Mouse (Mus musculus) testis, adult 2 months (tissue): ENCODE measurements around the gene 9130008F23Rik. TPM values are rescaled to one million over a fixed set of nuclear protein-coding genes. Genes with fewer than 3 reads are reported as not detected.

ENCODE experiments used
- H3K27ac ChIP-seq: fragments of 200-500 bp; 2 replicates; pipeline ENCODE4 v1.5.1; 2012; ENCODE audit warnings: low read depth, low read length; ENCODE audit not compliant: control insufficient read depth, insufficient read depth
- H3K27me3 ChIP-seq: fragments of 200-500 bp; 2 replicates; pipeline ENCODE4 v1.6.1; 2012; ENCODE audit warnings: mild to moderate bottlenecking, low read length, moderate library complexity; ENCODE audit not compliant: control insufficient read depth, insufficient read depth
- H3K36me3 ChIP-seq: fragments of 200-500 bp; 2 replicates; pipeline ENCODE4 v1.6.1; 2012; ENCODE audit warnings: mild to moderate bottlenecking, low read length; ENCODE audit not compliant: control insufficient read depth, insufficient read depth
- H3K4me1 ChIP-seq: fragments of 200-500 bp; 2 replicates; pipeline ENCODE4 v1.6.1; 2012; ENCODE audit warnings: low read length; ENCODE audit not compliant: control insufficient read depth, insufficient read depth
- H3K4me3 ChIP-seq: fragments of 200-500 bp; 2 replicates; pipeline ENCODE4 v1.5.1; 2012; ENCODE audit warnings: low read depth, mild to moderate bottlenecking, low read length, moderate library complexity, mixed read lengths; ENCODE audit not compliant: control insufficient read depth
- CTCF ChIP-seq: fragments of 200-500 bp; IDR thresholded peaks from 2 replicates; pipeline ENCODE4 v1.5.1; 2012; ENCODE audit warnings: low read depth, mild to moderate bottlenecking, inconsistent platforms, low read length, moderate library complexity; ENCODE audit not compliant: control insufficient read depth, insufficient read depth, insufficient replicate concordance
- POLR2A ChIP-seq: fragments of 200-500 bp; IDR thresholded peaks from 2 replicates; pipeline ENCODE4 v1.6.1; 2012; ENCODE audit warnings: low read depth, mild to moderate bottlenecking, inconsistent platforms, low read length, moderate library complexity; ENCODE audit not compliant: control insufficient read depth
- polyA plus RNA-seq: library from polyadenylated mRNA; depleted of rRNA; stranded (reverse); fragments of >200 nt; gene quantifications from 2 replicates; pipeline ENCODE4 v1.2.3, GENCODE M21; 2012

Gene 9130008F23Rik
- polyA plus RNA-seq, 1 experiment, result 0.23 TPM

- Histone ChIP-seq H3K36me3 (no peaks in the 10 kb centered on the region), H3K4me1 (no peaks in the 10 kb centered on the region), H3K27me3 (no peaks in the 10 kb centered on the region), H3K27ac (no peak overlapping the region), H3K4me3 (no peak overlapping the region)
- no peak for TF ChIP-seq POLR2A
- no peak for TF ChIP-seq CTCF
These were observed 16.5 kb upstream of the 9130008F23Rik start for GRCm38 (mm10) chr17:40896863-40897262.

DNA sequence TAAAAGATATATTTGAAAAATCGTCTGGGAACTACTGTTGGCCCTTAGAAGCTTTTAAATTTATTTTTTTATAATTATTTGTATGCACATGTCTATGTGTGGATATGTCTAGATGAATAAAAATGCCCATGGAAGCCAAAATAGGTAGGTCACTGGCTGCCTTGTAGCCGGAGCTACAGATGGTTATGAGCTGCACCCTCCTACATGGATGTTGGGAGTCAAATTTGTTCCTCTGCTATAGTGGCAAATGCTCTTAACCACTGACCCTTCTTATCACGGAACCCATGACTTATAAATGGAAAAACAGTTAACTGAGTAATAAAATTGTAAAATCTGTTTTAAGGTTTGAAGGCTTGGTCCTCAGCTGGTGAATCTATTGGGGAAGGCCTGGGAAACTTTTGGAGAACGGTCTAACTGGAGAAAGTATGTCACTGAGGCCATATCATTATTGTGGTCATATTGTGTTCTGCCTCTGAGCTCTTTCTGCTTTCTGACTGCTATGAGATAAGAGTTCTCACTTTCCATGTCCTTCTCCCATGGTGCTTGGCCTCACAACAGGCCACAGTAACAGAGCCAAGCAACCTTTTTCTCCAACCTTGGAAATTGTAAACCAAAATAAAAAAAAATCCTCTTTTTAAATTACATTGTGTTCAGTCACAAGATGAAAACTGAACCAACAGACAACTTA lies 7.6 kb upstream of the 9130008F23Rik start:
- no peaks in the 10 kb centered on the region for H3K4me1 ChIP-seq
- no peak overlapping the region for H3K27ac ChIP-seq
- no peaks in the 10 kb centered on the region for H3K27me3 ChIP-seq
- no peak overlapping the region for H3K4me3 ChIP-seq
- no peak for TF ChIP-seq CTCF
- no peak for TF ChIP-seq POLR2A
- H3K36me3 ChIP-seq, result no peaks in the 10 kb centered on the region

DNA sequence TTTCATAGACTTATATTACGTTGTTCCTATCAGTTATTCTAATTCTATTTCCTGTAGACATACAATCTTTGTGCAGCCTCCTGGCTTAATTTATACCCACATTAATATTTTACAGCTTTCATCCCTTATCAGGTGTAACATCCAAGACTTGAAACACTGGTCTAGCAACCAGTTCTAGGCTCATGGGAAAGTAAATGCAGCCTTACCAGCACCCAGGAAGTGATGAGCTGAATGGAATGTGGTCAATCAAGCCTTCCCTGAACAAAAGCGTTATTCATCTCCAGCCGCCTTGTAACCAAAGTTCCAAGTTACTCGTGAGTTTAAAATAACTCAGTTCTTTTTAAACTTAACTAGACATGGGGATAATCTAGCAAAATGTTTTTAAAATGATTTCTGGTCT lies 4.8 kb upstream of the 9130008F23Rik start:
- H3K4me3 ChIP-seq, result no peak overlapping the region
- no peaks in the 10 kb centered on the region for H3K36me3 ChIP-seq
- no peaks in the 10 kb centered on the region; the same call in 1 of the 2 replicates for H3K4me1 ChIP-seq
- no peak overlapping the region for H3K27ac ChIP-seq
- H3K27me3 ChIP-seq, result no peaks in the 10 kb centered on the region
- TF ChIP-seq POLR2A (no peak), CTCF (no peak)

DNA sequence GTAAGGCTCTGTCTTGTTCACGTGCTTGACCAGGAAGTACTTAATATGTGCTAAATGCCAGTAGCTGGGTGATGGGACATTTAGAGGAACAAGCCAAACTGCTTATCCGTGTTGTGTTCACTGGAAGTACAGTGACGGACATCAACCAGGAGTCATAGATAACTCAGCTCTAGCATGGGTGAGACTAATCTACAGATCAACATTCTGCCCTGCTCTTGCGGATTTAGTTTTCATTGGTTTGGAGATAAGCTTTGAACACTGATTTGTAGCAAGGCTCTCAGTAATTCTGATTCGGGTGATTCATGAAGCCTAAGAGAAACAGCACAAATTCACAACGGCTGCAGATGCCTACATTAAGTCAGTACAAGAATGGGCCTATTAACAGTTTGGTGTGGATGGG lies 1.8 kb upstream of the 9130008F23Rik start:
- TF ChIP-seq CTCF, result no peak
- no peak for TF ChIP-seq POLR2A
- no peaks in the 10 kb centered on the region for H3K36me3 ChIP-seq
- H3K4me3 ChIP-seq, result no peak overlapping the region
- H3K27ac ChIP-seq, result no peak overlapping the region
- H3K27me3 ChIP-seq, result no peaks in the 10 kb centered on the region
- no peaks in the 10 kb centered on the region; the same call in 1 of the 2 replicates for H3K4me1 ChIP-seq

GRCm38 (mm10) chr17:40879528-40879923 lies 833 bp downstream of the 9130008F23Rik start:
- Histone ChIP-seq H3K4me1 (no peaks in the 10 kb centered on the region; the same call in 1 of the 2 replicates), H3K27me3 (no peaks in the 10 kb centered on the region), H3K27ac (no peak overlapping the region), H3K36me3 (no peaks in the 10 kb centered on the region), H3K4me3 (peak overlapping the region; percentile 71)
- no peak for TF ChIP-seq POLR2A
- no peak for TF ChIP-seq CTCF

DNA sequence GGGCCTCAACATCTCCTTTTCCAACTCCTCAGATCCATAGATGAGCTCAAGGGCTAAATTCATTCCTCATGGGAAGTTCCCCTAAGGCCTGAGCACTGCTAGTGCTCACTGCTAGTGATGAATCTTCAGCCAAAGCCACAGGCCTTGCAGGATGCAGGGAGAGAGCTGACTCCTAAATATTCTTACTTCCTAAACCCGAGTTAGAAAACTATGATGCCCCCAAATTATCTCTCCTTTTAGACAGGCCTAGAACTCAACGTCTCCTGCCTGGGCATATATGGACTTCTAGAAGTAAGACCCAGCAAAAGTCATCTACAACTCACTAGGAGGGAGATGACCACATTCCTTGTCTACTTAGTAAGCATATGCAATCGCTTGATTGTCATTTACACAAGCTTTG lies 2.6 kb downstream of the 9130008F23Rik start:
- Histone ChIP-seq H3K27me3 (no peaks in the 10 kb centered on the region), H3K27ac (no peak overlapping the region), H3K36me3 (no peaks in the 10 kb centered on the region), H3K4me1 (no peaks in the 10 kb centered on the region; the same call in 1 of the 2 replicates), H3K4me3 (no peak overlapping the region)
- TF ChIP-seq CTCF, result no peak
- no peak for TF ChIP-seq POLR2A

DNA sequence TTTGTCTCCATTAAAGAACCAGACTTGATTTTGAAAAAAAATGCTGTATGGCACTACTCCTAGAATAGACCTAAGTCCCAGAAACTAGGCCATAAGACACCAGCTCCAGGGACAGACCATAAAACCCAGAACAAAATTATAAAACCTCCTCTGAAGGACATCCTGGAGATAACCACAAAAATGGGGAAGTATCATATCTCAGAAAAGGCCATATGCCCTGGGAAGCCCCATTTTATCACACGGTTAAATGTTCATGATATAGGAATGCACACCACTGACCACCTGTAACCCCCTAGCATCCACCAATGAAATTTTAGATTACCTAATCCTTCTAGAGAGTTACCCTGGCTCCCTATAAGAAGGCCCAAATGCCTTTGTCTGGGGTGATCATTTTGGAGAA lies 4.8 kb downstream of the 9130008F23Rik start:
- Histone ChIP-seq H3K36me3 (no peaks in the 10 kb centered on the region), H3K27me3 (no peaks in the 10 kb centered on the region), H3K4me1 (no peaks in the 10 kb centered on the region; the same call in 1 of the 2 replicates), H3K27ac (no peak overlapping the region), H3K4me3 (no peak overlapping the region)
- TF ChIP-seq POLR2A (no peak), CTCF (no peak)
